Mouse (Mus musculus): ENCODE data around the gene Akr1a1.

GRCm38 (mm10) chr4:116672785-116673184, 21.3 kb upstream of the Akr1a1 start:
- no peak for TF ChIP-seq CTCF (IDR thresholded peaks at IDR 0.05; ENCODE audit: borderline replicate concordance, insufficient read depth, low read depth, low read length)
- no peak for TF ChIP-seq POLR2A (IDR thresholded peaks at IDR 0.05; ENCODE audit: borderline replicate concordance, insufficient read depth, low read length)

All from cerebellum, adult 2 months (tissue).